Mouse (Mus musculus) embryonic facial prominence, embryonic 14.5 days (tissue): ENCODE measurements around the gene Skor1. TPM values are rescaled to one million over a fixed set of nuclear protein-coding genes. Genes with fewer than 3 reads are reported as not detected.

Experiments used
- ATAC-seq: fragments of 200-750 bp; cut with Nextera tagmentation; 2 replicates; pipeline ENCODE4 v1.8.0; 2017; ENCODE audit warnings: low read depth, moderate number of reproducible peaks, moderate TSS enrichment
- DNase-seq: peaks from one replicate; pipeline ENCODE4 v3.0.0-alpha.2; 2015; ENCODE audit warnings: low spot score
- H3K27ac ChIP-seq: fragments of 300-500 bp; sonication (generic); replicated peaks from 2 replicates; pipeline ENCODE4 v1.5.1; 2014; ENCODE audit warnings: low read depth, mild to moderate bottlenecking, low read length, moderate library complexity
- H3K27me3 ChIP-seq: fragments of 300-500 bp; sonication (generic); replicated peaks from 2 replicates; pipeline ENCODE4 v1.6.1; 2014; ENCODE audit warnings: low read length; ENCODE audit not compliant: control insufficient read depth, insufficient read depth
- H3K36me3 ChIP-seq: fragments of 300-500 bp; sonication (generic); 2 replicates; pipeline ENCODE4 v1.6.1; 2014; ENCODE audit warnings: low read length, mixed read lengths; ENCODE audit not compliant: control insufficient read depth, insufficient read depth
- H3K4me1 ChIP-seq: fragments of 300-500 bp; sonication (generic); 2 replicates; pipeline ENCODE4 v1.6.1; 2014; ENCODE audit warnings: antibody characterized with exemption, low read length; ENCODE audit not compliant: control insufficient read depth, insufficient read depth
- H3K4me2 ChIP-seq: fragments of 300-500 bp; sonication (generic); 2 replicates; pipeline ENCODE4 v1.6.1; 2014; ENCODE audit warnings: low read depth, mild to moderate bottlenecking, low read length, moderate library complexity, mixed read lengths
- H3K4me3 ChIP-seq: fragments of 300-500 bp; sonication (generic); 2 replicates; pipeline ENCODE4 v1.5.1; 2014; ENCODE audit warnings: low read depth, mild to moderate bottlenecking, low read length
- H3K9ac ChIP-seq: fragments of 300-500 bp; sonication (generic); 2 replicates; pipeline ENCODE4 v1.6.1; 2014; ENCODE audit warnings: low read depth, mild to moderate bottlenecking, low read length, moderate library complexity, mixed read lengths
- H3K9me3 ChIP-seq: fragments of 300-500 bp; sonication (generic); 2 replicates; pipeline ENCODE4 v1.6.1; 2016; ENCODE audit warnings: low read length; ENCODE audit not compliant: control insufficient read depth
- WGBS: fragments of 180-500 bp; shearing (Covaris S2); extraction: QIAGEN DNeasy Blood & Tissue Kit; methylation state at CpG from one replicate; pipeline ENCODE4 v1.1.7; 2014; 5-methylcytosine and 5-hydroxymethylcytosine counted together
- polyA plus RNA-seq: library from polyadenylated mRNA; unstranded; fragments of >200 nt; fragmentation: Nextera tagmentation; extraction: Ambion mirVana; gene quantifications from 2 replicates; pipeline ENCODE4 v1.2.1, GENCODE M21; 2014

Gene Skor1
- polyA plus RNA-seq, 1 experiment from 2014 or later: 0.04 TPM

DNA sequence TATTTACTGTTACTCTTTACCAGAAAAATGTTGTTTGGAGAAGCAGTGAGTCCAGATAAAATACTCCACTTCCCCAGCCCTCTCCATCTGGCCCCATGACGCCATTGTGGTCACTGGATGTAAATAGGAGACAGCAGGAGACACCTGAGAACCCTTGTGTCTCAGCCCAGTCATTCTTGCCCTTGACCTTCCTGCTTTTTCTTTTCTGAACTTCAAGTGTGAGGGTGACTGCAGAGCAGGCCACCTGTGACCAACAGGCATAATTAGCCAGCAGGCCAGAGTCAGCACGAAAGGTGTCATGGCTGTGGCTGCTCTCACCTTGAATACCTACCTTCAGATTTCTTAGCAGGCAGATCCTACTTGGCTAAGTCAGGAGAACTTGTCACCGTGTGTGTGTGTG is 36.2 kb downstream of the Skor1 start:
- no peaks in the 10 kb centered on the region for H3K27me3 ChIP-seq
- H3K9ac ChIP-seq: no peak overlapping the region
- peaks cover 11% of the 10 kb centered on the region; the same call in 1 of the 2 replicates for H3K4me1 ChIP-seq
- no peak overlapping the region for H3K4me3 ChIP-seq
- WGBS: 71% methylated on average over 3 of the region's 3 CpGs
- no peak for DNase-seq
- H3K36me3 ChIP-seq: no peaks in the 10 kb centered on the region
- no peak for ATAC-seq
- H3K27ac ChIP-seq: no peak overlapping the region
- no peaks in the 10 kb centered on the region for H3K9me3 ChIP-seq
- no peak overlapping the region for H3K4me2 ChIP-seq

DNA sequence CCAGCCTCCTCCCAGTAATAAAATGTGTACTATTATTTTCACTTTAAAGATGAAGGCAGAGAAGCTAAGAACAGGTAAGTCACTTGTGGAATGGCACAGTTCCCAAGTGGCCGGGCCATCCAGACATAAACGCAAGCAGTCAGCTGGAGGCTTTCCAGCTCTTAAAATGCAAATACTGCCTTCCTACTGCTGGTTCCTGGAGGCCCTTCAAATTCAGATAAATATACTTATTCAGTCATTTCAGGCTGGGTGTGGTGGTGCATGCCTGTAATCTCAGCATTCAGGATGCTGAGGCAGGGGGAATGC is 39.0 kb downstream of the Skor1 start:
- H3K4me3 ChIP-seq: 0 out of 2 replicates have a peak overlapping the region, but pooled peaks have one; percentile 48
- WGBS: 11% methylated on average over 2 of the region's 2 CpGs
- peak overlapping the region; percentile 75 for H3K4me2 ChIP-seq
- DNase-seq (peak; percentile 65), ATAC-seq (no peak)
- no peaks in the 10 kb centered on the region for H3K27me3 ChIP-seq
- peaks cover 11% of the 10 kb centered on the region; the same call in 1 of the 2 replicates for H3K4me1 ChIP-seq
- H3K9ac ChIP-seq: 0 out of 2 replicates have a peak overlapping the region, but pooled peaks have one; percentile 72
- no peaks in the 10 kb centered on the region for H3K9me3 ChIP-seq
- H3K27ac ChIP-seq: peak overlapping the region; percentile 96
- H3K36me3 ChIP-seq: no peaks in the 10 kb centered on the region

DNA sequence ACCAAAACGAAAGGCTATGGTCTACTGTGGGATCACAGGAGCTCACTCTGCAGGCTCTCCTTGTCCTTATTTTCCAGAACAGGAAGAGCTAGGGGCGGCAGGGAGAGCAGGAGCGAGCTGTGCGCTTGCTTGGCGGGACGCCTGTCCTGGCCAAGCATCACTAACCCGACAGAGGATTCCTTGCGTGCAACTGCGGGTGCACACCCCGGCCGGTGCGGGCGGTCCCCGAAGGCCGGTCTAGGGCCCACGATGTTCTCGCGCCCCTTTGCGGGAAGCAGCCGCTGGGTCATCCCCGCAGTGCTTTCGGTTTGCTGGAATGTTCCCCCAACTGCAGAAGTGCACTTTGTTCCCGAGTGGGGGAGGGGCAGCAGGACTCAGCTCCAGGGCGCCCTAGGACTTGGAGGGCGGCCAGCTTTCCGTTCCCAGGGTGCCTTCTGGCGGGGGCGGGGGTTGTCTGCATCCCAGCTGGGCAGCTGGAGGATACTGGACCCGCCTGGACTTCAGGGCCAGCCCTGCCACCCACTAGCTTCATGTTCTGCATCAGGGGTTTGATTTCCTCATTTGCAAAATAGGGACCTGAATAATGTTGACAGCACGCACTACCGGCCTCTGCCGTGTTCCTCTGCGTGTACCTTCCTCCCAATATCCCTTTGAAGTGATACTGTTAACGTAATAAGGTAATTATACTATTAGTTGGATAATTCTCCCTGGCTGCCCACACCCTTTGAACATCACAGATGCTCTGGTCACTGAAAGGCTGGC is 39.6 kb downstream of the Skor1 start:
- Histone ChIP-seq H3K27me3 (no peaks in the 10 kb centered on the region), H3K36me3 (no peaks in the 10 kb centered on the region), H3K4me3 (peak overlapping the region; percentile 48), H3K4me1 (peaks cover 11% of the 10 kb centered on the region; the same call in 1 of the 2 replicates), H3K27ac (peak overlapping the region; percentile 96), H3K9me3 (no peaks in the 10 kb centered on the region), H3K9ac (peak overlapping the region; percentile 72), H3K4me2 (peak overlapping the region; percentile 75)
- peak; percentile 92 for DNase-seq
- peak; percentile 79 for ATAC-seq
- WGBS: under 1% methylated on average over 32 of the region's 34 CpGs

DNA sequence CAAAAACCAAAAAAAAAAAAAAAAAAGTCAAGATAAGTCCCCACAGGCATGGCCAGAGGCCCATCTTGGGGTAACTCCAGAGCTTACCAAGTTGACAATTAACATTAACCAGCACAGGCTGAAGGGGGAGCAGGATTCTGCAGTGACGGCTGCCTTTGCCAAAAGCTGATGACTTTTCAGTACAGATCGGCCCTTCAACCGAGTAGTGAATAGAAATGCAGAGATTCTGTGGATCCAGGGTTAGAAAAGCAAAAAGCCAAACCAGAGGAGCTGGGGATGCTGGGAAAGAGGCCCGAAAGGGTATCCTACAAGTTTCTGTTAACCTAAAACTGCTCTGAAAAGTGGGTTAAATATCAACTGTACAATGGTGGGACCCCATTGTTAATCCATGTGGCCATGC is 40.2 kb downstream of the Skor1 start:
- ATAC-seq (peak; percentile 7; the same call in 1 of the 2 replicates), DNase-seq (peak; percentile 69)
- H3K27ac ChIP-seq: peak overlapping the region; percentile 96
- no peaks in the 10 kb centered on the region for H3K27me3 ChIP-seq
- peaks cover 11% of the 10 kb centered on the region; the same call in 1 of the 2 replicates for H3K4me1 ChIP-seq
- peak overlapping the region; percentile 48 for H3K4me3 ChIP-seq
- no peaks in the 10 kb centered on the region for H3K36me3 ChIP-seq
- no peaks in the 10 kb centered on the region for H3K9me3 ChIP-seq
- H3K4me2 ChIP-seq: peak overlapping the region; percentile 75
- WGBS: 27% methylated on average over 4 of the region's 4 CpGs
- peak overlapping the region; percentile 72 for H3K9ac ChIP-seq

DNA sequence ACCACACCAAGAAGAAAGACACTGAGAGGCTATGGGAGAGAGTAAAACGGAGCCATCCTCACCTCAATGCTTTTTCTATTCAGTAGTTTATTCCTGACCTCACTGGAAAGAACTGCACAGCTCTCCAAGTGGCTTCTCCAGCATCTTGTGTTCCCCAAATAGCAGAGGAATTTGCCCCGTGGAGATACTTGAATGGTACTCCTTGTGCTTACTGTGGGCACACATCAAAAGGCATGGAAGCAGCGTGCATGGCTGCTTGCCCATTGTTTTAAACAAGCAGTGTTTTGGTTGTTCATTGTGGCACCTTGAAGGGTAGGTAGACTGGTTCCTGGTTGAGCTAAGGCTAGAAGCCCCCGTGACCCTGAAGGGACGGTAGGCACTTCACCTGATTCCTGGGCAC is 48.1 kb downstream of the Skor1 start:
- no peak for ATAC-seq
- no peak overlapping the region for H3K4me2 ChIP-seq
- peaks cover 11% of the 10 kb centered on the region for H3K4me1 ChIP-seq
- DNase-seq: no peak
- H3K9ac ChIP-seq: no peak overlapping the region
- WGBS: 81% methylated on average over 5 of the region's 5 CpGs
- peaks cover 4% of the 10 kb centered on the region for H3K9me3 ChIP-seq
- no peaks in the 10 kb centered on the region for H3K27me3 ChIP-seq
- H3K36me3 ChIP-seq: no peaks in the 10 kb centered on the region
- H3K4me3 ChIP-seq: no peak overlapping the region
- no peak overlapping the region for H3K27ac ChIP-seq

DNA sequence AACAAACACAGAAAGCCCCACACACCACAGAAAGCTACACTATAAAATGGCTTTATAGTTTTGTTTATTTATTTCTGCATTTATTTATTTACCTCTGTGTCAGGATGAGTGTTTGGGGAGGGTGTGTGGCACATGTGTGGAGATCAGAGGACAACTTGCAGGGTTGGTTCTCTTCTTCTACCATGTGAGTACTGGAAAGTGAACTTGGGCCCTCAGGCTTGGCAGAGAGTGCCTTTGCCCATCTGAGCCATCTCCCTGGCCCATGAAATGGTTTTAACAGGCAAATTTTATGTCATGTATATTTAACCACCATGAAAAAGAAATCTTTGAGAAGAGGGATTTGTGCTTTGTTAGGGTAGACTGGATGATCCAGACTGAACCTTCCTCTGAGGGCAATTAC is 48.9 kb downstream of the Skor1 start:
- Histone ChIP-seq H3K9me3 (peaks cover 4% of the 10 kb centered on the region), H3K4me2 (no peak overlapping the region), H3K27ac (no peak overlapping the region), H3K4me3 (no peak overlapping the region), H3K36me3 (no peaks in the 10 kb centered on the region), H3K9ac (no peak overlapping the region), H3K4me1 (peaks cover 11% of the 10 kb centered on the region), H3K27me3 (no peaks in the 10 kb centered on the region)
- DNase-seq (peak; percentile 23), ATAC-seq (no peak)

DNA sequence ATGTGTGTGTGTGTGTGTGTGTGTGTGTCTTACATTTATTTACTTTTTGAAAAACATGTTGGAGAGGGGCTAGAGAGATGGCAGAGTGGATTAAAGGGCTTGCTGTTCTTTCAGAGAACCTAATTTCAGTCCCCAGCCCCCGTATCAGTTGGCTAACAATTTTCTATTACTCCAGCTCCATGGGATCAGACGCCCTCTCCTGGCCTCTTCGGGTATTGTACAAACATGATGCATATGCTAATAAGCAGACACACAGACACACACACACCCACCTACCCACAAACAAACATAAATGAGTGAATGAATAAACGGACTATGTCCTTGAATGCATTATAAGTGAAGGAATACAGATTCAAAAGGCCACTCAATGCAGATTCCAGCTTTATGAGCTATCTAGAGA is 49.4 kb downstream of the Skor1 start:
- H3K4me3 ChIP-seq: no peak overlapping the region
- WGBS: 86% methylated on average over 4 of the region's 4 CpGs
- H3K4me2 ChIP-seq: no peak overlapping the region
- no peak overlapping the region for H3K27ac ChIP-seq
- H3K9ac ChIP-seq: no peak overlapping the region
- H3K9me3 ChIP-seq: peaks cover 4% of the 10 kb centered on the region
- peaks cover 11% of the 10 kb centered on the region for H3K4me1 ChIP-seq
- DNase-seq (no peak), ATAC-seq (no peak)
- no peaks in the 10 kb centered on the region for H3K36me3 ChIP-seq
- no peaks in the 10 kb centered on the region for H3K27me3 ChIP-seq

DNA sequence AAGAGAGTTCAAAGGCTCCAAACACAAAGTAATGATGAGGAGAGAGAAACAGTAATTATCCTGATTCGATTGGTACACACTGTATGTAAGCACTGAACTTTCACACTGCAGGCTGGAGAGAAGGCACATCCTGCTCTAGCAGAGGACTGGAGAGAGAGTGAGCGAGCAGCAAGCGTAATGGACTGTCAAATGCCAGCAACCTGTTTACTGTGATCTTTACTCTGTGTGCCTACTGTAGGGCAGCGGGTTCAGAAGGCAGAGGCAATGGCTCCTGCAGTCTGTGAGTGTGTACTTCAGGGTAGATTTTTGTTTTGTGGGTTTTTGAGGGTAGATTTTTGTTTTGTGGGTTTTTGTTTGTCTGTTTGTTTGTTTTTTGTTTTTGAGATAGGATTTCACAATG is 49.9 kb downstream of the Skor1 start:
- Histone ChIP-seq H3K36me3 (no peaks in the 10 kb centered on the region), H3K4me2 (no peak overlapping the region), H3K9ac (no peak overlapping the region), H3K27me3 (no peaks in the 10 kb centered on the region), H3K9me3 (peaks cover 4% of the 10 kb centered on the region), H3K4me3 (no peak overlapping the region), H3K4me1 (peaks cover 11% of the 10 kb centered on the region), H3K27ac (no peak overlapping the region)
- ATAC-seq (no peak), DNase-seq (no peak)
- 83% methylated on average over 4 of the region's 4 CpGs for WGBS

DNA sequence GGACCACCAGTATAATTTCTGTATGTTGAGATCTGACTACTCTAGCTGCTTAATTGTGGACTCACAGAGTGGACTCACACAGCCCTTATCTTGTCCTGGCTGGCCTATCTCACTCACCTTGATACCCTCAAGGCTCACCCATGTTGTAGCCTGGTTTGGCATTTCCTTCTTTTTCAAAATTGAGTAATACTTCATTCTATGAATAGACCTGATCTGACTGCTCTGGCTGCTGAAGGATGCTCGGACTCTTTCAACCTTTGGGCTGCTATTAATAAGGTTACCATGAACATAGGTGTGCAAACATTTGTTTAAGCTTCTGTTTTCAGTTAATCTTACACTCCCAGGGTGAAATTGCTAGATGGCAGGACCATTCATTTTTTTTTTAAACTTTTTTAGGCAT is 51.6 kb downstream of the Skor1 start:
- H3K36me3 ChIP-seq: no peaks in the 10 kb centered on the region
- H3K4me3 ChIP-seq: no peak overlapping the region
- H3K4me1 ChIP-seq: peaks cover 19% of the 10 kb centered on the region
- DNase-seq (no peak), ATAC-seq (no peak)
- no peak overlapping the region for H3K4me2 ChIP-seq
- H3K27ac ChIP-seq: no peak overlapping the region
- peaks cover 4% of the 10 kb centered on the region for H3K9me3 ChIP-seq
- WGBS: 70% methylated on average over 1 of the region's 1 CpGs
- no peak overlapping the region for H3K9ac ChIP-seq
- H3K27me3 ChIP-seq: no peaks in the 10 kb centered on the region
